Mouse (Mus musculus) right cerebral cortex, adult 18-20 months (tissue): Measurements from ENCODE around the gene Olfr692.
"Not testable (repeated sequence)": the region's sequence is repeated elsewhere in the genome, so short reads cannot be mapped to it uniquely, and the experiment has no call there.

Experiments used
- DNase-seq: peaks from one replicate; pipeline ENCODE4 v3.0.0; 2022; ENCODE audit warnings: mixed read lengths

The Olfr692 gene

DNA sequence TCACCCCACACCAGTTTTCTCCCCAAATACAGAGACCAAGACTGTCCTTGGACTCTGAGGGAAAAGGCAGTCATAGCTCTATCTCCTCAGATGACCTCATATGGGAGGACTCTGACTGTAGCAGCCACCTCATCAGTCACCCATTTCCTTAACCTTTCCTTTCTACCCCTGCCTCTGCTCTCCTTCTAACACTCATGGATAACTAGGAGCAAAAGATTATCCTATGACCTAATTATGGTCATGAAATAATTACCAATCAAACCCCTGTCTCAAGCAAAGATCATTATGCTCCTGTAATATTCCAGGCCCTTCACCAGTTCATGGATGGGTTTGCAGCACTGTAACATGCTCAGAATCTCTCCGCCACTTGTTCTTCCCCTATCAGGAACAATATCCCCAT is at the start of gene Olfr692:
TSS of gene Olfr692 (plus strand) at position 301 of the 400 bp plus-strand sequence.
- no peak for DNase-seq

DNA sequence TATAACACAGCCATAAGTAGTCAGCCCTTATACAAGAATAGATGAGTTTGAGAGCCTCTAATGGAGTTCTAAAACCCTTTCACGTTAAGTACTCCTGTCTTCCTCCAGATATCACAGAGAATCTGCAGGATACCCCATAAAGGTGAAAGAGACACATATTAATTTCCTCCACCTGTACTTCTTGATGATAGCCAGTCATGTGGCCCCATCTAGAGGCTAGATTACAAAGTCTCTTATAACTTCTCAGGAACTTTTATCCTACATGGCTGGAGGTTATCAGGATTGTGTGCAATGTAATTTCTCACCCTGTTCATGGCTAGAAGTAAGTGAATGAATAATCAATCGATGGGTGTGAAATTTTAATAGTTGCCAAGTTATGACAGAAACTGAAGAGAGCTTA is 42.7 kb upstream of the Olfr692 start:
- DNase-seq: no peak

DNA sequence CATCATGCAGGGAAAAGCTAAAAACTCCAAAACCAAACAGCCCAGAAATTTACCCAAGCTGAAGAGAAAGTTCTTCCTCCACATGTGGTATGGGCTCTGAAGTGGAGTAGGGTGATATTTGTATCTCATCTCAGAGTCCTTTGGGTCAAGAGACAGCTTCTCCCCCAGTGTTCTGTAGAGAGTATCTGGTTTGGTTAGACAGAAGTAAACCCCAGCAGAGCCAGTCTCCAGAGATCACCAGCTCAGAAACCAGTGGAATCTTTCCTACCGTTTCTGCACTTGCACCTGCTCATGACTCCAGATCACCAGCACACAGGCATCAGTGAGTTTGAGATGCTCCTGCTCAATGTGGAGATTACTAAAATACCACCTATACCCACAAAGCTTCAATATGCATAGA is 34.0 kb upstream of the Olfr692 start, which contains the start of gene Olfr690:
TSS of gene Olfr690 (minus strand) at position 101 of the 400 bp plus-strand sequence.
- no peak for DNase-seq

DNA sequence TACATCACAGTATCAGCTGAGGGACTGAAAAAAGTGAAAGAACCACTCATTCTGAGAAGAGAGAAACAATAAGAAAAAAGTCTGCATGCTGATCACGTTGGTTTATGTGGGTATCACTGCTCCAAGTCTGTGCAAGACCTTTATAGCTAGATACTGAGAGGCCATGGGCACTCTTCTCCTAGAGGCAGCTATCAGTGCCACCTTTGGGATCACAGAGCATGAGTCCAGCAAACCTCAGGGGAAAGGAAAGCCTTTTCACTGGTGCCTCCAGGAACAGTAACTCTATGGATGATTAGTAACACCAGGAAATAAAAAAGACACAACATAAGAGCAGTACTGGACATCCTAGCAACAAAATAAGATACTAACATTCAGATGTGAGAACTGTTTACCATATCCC is 25.9 kb upstream of the Olfr692 start, which contains the start of gene Olfr691:
TSS of gene Olfr691 (minus strand) at position 101 of the 400 bp plus-strand sequence.
- no peak for DNase-seq

DNA sequence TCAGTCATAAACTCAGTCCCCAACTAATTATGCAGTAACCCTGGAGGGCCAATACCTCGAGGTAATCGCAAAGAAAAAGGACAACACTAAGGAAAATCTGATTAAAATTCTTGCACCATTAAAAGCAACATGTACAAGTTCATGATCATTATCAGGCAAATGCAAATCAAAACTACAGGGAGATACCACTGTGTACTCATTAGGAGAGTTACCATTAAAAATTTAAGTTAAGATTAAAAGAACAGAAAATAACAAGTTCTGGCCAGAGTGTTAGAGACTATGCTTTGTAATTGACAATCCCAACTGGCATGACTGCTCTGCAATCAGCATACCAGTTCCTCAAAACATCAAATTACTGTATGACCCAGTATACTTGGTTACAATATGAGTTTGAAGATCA is 25.3 kb upstream of the Olfr692 start:
- no peak for DNase-seq

DNA sequence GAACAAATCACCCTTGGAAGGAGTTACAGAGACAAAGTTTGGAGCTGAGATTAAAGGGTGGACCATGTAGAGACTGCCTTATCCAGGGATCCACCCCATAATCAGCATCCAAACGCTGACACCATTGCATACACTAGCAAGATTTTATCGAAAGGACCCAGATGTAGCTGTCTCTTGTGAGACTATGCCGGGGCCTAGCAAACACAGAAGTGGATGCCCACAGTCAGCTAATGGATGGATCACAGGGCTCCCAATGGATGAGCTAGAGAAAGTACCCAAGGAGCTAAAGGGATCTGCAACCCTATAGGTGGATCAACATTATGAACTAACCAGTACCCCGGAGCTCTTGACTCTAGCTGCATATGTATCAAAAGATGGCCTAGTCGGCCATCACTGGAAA is 12.0 kb upstream of the Olfr692 start:
- not testable (repeated sequence) for DNase-seq

DNA sequence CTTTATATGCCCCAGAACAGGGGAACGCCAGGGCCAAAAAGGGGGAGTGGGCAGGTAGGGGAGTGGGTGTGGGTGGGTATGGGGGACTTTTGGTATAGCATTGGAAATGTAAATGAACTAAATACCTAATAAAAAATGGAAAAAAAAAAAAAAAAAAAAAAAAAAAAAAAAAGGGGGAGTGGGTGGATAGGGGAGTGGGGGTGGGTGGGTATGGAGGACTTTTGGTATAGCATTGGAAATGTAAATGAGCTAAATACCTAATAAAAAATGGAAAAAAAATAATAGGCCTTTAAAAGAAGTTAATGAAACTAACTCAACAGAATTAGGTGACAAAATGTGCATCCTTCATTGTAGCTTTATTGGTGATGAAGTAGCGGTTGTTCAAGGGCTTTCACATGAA is 11.5 kb upstream of the Olfr692 start:
- DNase-seq: not testable (repeated sequence)

DNA sequence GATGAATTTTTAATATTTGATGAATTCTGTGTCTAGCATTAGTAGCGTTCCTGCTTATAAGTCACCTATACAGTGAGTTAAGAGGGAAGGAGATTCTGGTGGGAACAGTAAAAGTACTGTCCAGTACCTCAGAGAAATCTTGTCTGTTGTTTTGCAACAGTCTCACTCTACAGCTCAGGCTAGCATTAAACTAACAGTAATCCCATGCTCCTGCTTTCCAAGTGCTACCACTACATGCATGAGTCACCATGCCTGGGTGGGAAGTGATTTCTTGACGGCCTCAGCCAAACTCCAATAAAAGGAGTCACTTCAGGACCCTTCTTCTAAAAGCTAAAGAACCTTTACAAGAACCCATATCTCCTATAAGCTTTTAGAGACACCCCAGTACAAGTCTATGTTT is 6.3 kb upstream of the Olfr692 start:
- DNase-seq: no peak

DNA sequence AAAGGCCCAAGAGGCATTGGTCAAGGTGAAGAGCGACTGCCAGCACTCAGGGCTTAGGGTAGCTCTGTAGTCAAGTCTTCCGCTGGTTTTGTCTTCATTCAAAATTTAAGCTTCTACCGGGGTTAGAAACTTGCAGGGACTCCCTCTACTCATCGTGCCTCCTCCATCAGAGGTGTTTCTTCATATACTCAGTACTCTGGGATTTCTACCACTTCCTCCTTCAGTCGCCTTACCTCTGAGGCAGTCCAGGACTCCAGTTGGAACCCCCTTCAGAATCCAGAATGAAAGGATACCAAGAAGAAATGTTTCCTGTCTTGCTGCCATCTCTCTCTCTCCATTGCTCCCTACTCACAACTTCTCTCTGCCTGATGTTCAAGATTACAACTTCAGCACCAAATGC is 762 bp upstream of the Olfr692 start:
- DNase-seq: no peak

DNA sequence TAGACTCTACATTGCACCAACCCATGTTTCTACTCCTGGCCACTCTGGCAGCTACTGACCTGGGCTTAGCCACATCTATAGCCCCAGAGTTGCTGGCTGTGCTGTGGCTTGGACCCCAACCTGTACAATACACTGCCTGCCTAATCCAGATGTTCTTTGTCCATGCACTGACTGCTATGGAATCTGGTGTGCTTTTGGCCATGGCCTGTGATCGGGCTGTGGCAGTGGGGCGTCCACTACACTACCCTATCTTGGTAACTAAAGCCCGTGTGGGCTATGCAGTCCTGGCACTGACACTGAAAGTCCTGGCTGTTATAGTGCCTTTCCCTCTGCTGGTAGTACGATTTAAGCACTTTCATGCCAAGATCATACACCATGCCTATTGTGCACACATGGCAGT is 491 bp downstream of the Olfr692 start:
- no peak for DNase-seq

DNA sequence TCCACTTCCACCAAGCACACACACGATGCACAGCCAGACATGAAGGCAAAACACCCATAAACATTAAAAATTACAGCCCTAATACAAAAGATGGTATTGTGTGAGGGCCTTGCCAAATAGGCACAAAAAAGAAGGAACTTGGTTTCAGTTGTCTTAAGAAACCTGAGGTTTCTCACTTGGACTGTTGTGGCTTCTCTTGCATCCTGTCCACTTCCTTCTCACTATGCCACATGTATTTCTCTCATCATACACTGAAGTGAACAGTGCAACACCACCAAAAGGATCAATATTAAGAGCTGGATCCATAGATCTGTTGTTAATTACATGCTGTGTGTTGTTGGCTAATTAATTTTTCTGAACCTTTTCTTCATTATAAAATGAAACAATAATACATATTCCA is 4.9 kb downstream of the Olfr692 start:
- no peak for DNase-seq

DNA sequence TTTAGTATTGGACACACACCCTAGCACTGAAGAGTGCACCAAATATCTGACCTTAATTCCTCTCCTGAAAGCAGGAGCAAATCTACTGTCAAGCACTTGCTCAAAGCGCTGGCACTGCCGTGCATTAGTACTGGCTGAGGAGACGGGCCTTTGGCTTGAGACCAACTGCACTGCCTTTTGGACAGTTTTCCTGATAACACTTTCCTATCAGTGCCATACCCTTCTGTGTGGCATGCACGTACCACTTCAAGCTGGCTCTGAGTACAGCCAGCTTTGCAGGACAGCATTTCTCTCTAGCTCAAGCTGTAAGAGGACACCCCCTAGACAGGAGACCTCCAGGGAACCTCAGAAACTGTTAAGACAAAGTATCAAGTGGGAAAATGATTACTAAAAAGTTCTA is 5.5 kb downstream of the Olfr692 start:
- no peak for DNase-seq

DNA sequence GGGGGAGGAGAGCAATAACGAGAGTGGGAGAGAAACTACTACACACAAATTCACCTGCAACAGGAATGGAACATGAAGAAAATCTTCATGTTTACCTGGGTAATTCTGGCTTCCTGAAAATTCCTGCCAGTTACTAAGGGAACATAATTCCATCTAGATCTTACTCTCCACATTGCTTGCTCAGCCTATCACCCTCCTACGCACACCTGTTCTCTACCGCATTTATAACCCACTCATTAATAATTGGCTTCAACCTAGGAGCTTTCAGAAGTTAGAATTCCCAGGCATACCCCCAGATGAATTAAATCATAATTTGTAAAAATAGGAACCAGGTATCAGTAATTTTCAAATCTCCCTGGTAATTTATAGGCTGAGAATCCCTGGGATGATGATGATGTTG is 5.9 kb downstream of the Olfr692 start:
- peak; percentile 17 for DNase-seq

DNA sequence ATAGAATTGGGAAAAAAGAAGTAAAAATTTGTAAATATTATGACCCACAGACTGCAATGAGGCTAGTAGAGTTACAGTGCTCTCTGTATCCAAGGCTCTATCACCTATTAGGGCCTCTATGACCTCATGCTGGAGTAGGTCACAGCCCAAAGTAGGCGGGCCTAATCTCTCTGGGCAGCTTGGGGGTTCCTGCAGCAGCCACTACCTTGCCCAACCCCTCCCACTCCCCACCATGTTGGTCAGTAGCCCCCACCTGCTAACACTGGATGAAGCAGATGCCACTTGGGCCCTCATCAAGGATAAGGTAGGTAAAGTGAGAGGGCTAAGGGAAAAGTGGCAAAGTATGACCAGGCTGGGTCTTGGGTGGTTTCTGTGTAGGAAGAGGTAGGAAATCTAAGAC is 6.8 kb downstream of the Olfr692 start, which contains the start of gene Gm5901:
TSS of gene Gm5901 (plus strand) at position 173 of the 400 bp plus-strand sequence.
- DNase-seq: no peak

DNA sequence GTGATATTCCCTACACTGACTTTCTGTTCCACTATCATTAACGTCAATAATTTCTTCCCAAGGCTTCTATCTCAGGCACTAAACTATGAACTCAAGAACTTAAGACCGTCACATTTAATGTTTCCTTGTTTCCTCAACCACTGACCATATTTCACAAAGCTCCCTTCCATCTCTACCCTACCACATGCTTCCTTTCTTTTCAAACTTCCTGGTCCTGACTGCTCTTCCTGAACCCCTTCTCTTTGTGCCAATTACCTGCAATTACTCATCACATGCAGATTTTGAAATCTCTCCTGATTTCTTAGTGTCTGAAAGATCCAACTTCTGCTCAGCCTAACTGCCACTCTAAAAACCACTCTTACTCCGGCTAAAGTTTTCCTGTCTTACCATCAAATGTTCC is 12.3 kb downstream of the Olfr692 start:
- DNase-seq: no peak

DNA sequence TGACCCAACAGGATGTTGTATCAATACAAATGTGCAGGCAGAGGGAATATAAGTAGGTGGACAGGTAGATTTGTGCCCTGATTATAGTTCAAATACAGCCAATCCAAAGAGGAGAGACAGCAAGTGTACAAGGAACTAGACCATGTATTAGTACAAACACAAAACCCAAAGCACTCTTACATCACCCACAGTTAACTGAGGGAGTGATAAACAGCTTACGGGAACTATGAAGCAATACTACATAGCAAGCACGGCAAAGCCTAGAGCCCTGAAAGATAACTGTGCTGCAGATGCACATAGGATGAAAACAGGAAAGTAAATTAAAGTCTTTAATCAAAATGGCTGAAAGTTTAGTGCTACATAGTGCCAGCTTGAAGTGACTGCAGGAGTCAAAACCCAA is 19.7 kb downstream of the Olfr692 start:
- DNase-seq: no peak

DNA sequence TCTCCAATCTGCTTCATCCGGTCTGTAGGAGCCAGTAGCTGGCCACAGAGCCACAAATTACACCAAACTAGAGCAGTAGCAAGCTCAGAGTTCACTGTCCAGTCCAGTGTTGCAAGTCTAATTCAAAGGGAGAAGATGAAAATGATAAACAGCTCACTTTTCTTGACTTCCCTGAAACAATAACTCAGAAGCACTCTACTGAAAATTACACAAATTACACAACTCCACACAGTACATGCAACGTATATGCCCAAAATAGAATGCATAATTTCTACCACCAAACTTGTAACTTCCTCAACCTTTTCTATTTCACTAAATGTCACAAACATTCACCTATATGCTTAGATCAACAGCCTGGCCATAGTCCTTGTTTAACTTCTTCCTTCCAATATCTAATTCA is 22.2 kb downstream of the Olfr692 start:
- no peak for DNase-seq

DNA sequence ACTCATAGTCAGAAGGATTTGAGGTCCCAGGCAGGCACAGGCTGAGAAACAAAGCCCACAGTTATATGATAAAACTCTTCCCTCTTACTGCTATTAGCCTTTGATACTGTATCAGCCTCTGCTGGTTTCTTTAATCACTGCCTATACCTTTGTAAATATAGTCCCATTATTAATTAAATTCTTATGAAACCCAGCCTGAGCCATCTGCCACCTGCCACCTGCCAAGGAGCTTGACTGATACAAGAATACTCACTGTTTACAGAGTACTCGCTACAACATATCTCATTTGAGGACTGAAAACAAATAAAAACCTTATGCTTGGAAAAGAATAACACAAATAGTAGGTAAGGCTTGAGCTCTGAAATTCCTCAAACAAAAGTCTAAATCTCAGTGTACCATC is 26.6 kb downstream of the Olfr692 start:
- no peak for DNase-seq

DNA sequence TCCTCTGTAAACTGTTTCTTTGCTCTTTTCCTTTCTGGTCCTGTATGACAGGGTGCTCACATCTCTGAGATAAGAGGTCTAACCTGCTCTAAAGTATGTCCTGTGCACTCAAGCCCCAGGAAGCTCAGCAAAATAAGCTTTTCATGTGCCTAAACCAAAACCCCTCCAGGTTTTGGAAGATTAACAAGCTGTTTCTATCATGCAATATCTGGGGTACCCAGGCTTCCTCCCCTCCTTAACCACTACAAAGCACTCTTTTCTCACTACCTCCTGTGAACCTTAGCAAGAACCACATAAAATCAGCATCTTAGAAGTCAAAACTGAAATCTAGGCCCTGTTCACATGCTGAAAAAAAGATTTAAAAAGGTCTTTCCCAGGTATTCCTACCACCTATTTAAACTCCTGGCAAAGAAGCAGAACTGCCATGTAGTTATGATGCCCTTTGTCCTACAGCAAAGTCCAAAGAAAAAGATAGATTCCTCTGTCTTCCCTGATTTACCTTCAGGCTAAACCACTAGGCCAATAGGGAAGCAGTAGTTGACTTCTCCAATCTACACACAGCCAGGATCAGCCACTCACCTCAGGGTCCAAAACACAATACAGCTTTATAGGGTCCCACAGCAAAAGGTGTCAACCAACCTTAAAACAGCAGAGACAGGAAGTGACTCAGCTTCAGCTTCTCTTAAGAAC is 27.2 kb downstream of the Olfr692 start:
- DNase-seq: no peak

DNA sequence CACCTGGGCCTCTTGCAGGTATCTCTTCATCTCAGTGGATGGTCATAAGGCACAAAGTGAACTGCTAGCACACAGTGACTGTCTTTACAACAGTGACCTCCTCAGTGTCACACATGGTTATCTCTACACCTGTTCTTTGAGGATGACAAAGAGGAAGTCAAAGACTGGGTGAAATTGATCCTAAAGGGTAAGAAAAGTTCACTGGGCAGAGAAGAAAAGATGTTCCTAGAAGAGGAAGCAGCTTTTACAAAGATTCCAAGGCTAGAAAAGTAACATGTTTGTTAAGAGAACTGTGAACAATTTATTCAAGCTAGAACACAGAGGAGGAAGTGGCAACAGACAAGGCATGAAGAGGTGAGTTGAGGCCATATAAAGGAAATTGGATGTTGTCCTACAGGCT is 28.1 kb downstream of the Olfr692 start:
- no peak for DNase-seq

DNA sequence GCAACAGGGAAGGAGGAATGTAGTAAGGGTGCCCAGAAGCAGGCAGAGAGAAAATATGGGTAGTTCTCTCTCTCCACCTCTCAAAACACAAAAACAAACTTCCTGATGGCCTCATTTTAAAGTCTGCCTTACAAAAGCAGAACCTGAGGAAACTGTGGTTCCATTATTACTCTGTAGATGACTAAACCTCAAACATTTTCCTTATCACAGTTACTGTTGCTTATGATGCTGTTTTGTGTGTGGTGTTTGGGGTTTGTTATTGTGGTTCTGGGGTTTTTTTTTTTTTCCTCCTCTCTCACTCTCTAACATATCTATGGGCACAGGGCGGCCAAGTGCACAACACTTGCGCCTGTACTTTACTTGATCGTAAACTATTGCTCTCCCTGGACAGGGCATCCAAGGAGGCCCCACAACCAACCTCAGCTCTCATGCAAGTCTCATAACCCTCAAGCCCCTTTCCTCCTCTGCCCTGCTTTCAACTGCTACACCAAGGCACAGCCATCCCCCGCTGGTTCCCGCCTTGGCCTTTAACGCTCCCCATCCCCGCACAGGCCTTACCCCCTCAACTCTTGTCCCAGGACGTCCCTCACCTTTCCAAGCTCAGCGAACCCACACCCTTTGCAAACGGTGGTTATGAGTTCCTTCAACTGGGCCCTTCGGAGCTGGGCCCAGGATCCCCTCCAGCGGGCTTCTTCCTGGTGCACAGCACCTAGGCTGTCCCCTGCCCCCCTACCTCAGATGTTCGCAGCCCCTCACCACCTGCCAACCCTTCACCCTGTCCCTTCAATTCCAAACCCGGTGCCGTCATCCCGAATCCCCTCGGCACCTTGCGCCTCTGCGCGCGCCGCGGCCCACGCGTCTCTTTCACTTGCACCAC is 31.3 kb downstream of the Olfr692 start:
- no peak for DNase-seq

DNA sequence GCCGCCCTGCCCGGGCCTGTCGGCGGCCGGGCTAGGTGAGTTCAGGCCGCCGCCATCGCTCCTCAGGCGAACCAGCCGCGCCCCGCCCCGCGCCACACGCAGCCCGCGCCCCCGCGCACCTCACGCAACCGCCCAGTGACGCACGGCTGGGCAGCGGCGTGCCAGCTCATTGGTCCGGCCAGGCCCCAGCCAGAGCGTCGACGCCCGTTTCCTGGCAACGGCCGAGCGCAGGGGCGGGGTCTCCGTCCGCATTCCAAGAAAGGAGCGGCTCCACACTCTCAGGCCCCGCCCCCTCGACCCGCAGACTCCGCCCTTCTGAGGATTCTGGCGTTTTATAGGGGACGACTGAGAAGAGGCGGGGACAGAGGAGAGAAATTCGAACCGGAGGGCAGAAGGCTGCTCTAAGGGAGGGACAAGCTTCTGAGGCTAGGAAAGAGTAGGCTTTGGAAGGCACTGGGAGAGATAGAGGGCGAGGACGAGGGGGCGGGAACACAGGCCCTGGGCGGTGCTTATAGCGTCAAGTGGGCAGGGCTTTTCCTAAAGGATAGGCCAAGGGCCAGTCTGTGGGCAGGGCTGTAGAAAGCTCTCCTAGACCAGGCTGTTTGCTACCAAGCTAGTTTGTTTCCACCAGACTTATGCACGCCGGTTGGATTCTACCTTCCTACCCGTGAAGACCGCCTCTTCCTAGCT is 32.0 kb downstream of the Olfr692 start, which contains the start of gene Fam160a2:
TSS of gene Fam160a2 (minus strand) at position 120 of the 690 bp plus-strand sequence.
- DNase-seq: peak; percentile 100

DNA sequence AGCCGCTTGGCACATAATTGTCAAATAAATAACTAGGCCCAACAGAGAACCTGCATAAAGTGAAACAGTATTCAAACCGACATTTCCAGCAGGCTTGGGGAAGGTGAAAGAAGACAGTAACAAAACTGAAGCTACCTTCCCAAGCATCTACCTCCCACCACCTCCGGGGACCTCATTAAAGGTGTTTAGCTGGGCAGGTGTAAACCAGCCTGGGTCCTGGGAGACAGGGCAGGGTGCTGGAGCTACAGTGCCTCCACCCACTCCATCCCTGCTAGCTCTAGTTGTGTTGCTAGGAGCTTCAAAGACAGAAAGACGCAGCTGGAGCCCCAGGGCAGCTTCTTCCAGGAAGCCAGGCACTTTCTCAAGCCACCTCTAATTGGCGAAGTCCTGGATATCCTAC is 36.2 kb downstream of the Olfr692 start, which contains the start of gene Cnga4:
TSS of gene Cnga4 (plus strand) at position 301 of the 400 bp plus-strand sequence.
- DNase-seq: no peak
